Mouse (Mus musculus) MEL (cell line): ENCODE measurements around the gene Mymx.
A peak's percentile ranks its signal among the peaks of the same experiment; 100 is the strongest.

Experiments used
- CTCF ChIP-seq, 3 experiments: IDR thresholded peaks in 2 of 3; conservative IDR thresholded peaks in 1 of 3; 2 replicates each; pipeline ENCODE4 v1.5.1; 2011 to 2012; ENCODE audit warnings: low read length in 3 of 3, low read depth in 2 of 3, mild to moderate bottlenecking in 2 of 3, improper control_type of control experiment in 1 of 3, inconsistent platforms in 1 of 3, mixed read lengths in 1 of 3, moderate library complexity in 1 of 3; ENCODE audit not compliant: control insufficient read depth in 1 of 3, insufficient read depth in 1 of 3, poor library complexity in 1 of 3, severe bottlenecking in 1 of 3
- MAFK ChIP-seq: IDR thresholded peaks from 2 replicates; pipeline ENCODE4 v1.6.1; 2011; ENCODE audit warnings: low read depth, mild to moderate bottlenecking, low read length, improper control_type of control experiment, borderline replicate concordance
- POLR2A ChIP-seq, 2 experiments: IDR thresholded peaks; 2 replicates each; pipeline ENCODE4 v1.6.1; 2011 to 2012; ENCODE audit warnings: low read length in 2 of 2, mild to moderate bottlenecking in 2 of 2, control low read depth in 1 of 2, improper control_type of control experiment in 1 of 2, low read depth in 1 of 2, moderate library complexity in 1 of 2; ENCODE audit not compliant: control insufficient read depth in 1 of 2, insufficient read depth in 1 of 2, poor library complexity in 1 of 2
- RAD21 ChIP-seq: IDR thresholded peaks from 2 replicates; pipeline ENCODE4 v1.6.1; 2011; ENCODE audit warnings: mild to moderate bottlenecking, low read depth, low read length, improper control_type of control experiment
- SIN3A ChIP-seq: IDR thresholded peaks from 2 replicates; pipeline ENCODE4 v1.6.1; 2012; ENCODE audit warnings: low read length, improper control_type of control experiment, inconsistent platforms
- TCF12 ChIP-seq: IDR thresholded peaks from 2 replicates; pipeline ENCODE4 v1.6.1; 2014; ENCODE audit warnings: low read depth, mild to moderate bottlenecking, inconsistent platforms, low read length, improper control_type of control experiment, moderate library complexity

- TF ChIP-seq MAFK (no peak), RAD21 (no peak), POLR2A (IDR thresholded peaks at IDR 0.05; ENCODE audit: control insufficient read depth in 1 of 2, insufficient read depth in 1 of 2, low read depth in 1 of 2, low read length in 2 of 2, poor library complexity in 1 of 2) (peak in 1 of 2 experiments; percentile 2; a peak in 1 of 4 replicates), CTCF (IDR thresholded peaks at IDR 0.05 in 2 of 3, conservative IDR thresholded peaks at IDR 0.05 in 1 of 3; ENCODE audit: control insufficient read depth in 1 of 3, insufficient read depth in 1 of 3, low read depth in 2 of 3, low read length in 3 of 3, poor library complexity in 1 of 3, severe bottlenecking in 1 of 3) (no peak), SIN3A (no peak; the same call in 1 of the 2 replicates), TCF12 (no peak)
These were observed 27.7 kb downstream of the Mymx start for GRCm38 (mm10) chr17:45574129-45574761.
